Mouse (Mus musculus) thymus, postnatal 14 days (tissue): ENCODE data around the gene Rbpj.

ENCODE experiments used
- DNase-seq: peaks from one replicate; pipeline ENCODE4 v3.0.0; 2021

Gene Rbpj

GRCm38 (mm10) chr5:53554926-53555325, 89.0 kb downstream of the Rbpj start:
- no peak for DNase-seq

DNA sequence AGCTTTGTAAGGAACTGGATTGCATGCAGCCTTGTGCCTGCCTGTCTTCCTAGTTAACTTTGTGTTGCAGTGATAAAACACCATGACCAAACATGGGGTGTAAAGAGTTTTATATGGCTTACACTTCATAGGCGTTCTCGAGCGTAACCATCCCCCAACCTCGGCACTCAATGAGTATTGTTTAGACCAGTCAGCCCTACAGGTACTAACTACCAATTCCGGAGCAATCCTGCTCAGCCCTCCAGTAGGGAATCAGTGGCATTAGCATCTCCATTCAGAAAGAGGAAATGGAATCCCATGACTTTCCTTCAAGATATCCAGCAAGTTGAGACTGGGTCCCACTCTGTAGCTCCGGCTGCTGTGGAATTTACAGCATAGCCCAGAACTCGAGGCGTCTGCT, 89.5 kb downstream of the Rbpj start:
- DNase-seq = no peak

DNA sequence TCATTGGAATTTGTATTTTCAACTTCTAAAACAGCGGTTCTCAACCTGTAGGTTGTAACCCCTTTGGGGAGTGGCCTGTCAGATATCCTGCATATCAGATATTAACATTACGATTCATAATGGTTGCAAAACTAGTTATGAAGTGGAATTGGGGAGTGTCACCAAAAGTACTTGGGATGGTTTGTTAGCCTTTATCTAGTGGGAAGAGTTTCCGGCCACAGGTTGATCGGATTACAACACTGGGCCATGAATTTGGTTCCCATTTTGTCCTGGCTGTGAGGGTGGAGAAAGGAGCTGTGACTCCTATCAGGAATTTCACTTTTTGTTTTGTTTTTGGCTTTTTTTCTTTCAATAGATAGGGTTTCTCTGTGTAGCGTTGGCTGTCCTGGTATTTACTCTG, 90.0 kb downstream of the Rbpj start:
- no peak for DNase-seq

DNA sequence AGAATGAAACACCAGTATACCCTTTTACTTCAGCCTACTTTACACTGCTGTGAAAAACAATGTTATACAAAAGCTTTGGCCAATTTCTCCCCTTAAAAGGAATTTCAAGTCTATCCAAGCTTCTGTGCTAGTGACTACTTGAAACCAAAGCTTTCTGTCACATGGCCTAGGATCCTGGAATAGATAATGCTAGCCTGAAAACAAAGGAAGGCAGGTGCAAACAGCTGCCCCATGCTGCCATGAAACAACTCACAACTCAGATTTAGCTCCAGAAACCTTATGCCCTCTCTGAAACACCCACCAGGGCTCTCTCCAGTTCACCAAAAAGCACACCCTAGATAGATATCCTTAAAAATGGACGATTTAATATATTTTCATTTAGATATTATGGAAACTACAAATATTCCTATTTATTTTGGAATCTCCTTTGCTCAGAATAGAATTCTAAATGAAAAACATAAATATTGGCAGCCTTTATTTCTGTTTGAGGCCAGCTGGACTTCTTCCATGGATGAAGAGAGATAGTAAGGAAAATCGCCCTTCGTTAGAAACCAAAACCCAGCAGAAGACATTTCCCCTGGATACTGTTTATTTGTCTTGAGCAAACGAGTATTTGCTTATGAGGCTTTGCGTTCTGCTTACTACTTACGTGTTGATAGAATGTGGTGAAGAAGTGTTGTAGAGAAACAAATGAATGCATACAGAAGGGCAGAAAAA, 91.8 kb downstream of the Rbpj start:
- no peak for DNase-seq

DNA sequence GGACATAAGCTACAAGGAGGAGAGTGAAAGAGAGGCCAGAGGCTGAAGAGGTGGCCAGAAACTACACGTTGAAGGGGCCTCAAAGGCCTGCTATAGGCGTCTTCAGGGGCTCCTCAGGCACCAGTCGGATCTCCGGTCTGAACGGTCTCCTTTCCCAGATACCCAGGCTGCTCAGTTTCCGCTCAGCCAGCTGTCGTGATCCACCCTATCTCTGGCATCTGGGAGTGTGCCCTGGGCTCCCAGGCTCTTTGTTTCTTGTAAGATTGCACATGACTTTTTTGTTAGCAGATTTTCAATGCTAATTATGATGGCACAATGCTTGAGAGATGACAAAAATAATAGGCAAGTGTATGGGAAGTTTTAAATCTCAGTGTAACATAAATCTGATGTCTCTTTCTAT, 95.2 kb downstream of the Rbpj start:
- DNase-seq = no peak

- no peak for DNase-seq
Observed at GRCm38 (mm10) chr5:53564309-53564708, 98.4 kb downstream of the Rbpj start.

GRCm38 (mm10) chr5:53565213-53565794, 99.4 kb downstream of the Rbpj start:
- DNase-seq = no peak

DNA sequence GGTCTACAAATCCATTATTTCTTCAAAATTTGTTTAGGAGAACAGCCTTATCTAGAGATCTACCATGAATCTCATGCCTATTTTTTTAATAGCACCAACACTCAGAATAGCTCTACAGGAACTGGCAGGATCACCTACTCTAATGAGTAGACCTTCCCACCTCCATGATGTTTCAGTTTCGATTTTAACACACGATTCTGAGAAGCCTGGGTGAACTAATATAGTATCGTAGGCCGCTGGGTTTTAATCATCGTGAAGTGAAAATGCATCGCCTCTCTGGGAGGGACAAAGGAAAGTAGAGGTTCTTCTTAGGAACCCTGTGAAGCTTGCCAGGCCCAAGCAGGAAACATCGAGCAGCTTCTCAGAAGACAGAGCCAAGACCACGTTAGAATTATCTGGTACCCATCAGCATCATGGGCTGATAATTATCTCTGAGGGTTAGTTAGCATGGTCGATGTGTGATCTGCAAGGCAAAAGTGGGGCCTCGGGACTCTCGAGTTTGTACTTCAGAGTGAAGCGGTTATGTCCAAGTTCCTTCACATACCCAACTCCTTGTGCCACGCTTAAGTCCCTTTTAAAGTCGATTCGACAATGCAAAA, 100.6 kb downstream of the Rbpj start:
- no peak for DNase-seq

DNA sequence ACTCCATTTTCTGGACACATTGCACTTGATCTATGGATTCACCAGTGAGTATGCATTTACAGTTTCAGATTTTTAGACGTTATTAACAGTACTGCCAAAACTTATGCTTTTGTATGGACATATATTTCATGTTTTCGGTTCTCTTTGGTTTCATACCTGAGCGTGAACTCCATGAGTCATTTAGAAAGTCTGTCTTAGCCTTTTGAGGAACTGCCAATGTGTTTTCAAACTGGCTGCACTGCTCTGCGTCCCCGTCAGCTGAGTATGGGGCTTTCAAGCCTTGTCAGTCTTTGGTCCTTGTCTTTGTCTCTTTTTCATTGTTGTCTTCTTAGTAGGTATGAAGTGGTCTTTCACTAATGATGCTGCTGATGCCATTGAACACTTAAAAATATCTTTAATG, 106.5 kb downstream of the Rbpj start:
- no peak for DNase-seq

DNA sequence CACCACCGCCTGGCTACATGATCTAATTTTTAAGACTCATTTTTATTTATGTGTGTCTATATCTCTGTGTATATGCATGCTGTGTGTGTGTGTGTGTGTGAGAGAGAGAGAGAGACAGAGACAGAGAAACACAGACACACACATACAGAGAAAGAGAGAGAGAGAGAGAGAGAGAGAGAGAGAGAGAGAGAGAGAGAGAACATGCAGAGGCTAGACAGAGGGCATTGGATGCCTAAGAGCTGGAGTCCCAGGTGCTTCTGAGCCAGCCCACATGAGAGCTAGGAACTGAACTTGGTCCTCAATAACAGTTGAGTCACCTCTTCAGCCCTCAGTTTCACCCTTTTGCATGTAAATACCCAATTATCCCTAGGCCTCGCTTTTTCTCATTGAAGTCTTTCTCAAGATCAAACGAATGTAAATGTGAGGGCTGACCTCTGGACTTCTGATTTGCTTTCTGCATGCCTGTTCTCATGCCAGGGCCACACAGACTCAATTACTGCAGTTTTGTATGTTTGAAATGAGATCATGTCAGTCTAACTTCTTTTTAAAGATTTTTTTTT, 109.0 kb downstream of the Rbpj start:
- DNase-seq = no peak

DNA sequence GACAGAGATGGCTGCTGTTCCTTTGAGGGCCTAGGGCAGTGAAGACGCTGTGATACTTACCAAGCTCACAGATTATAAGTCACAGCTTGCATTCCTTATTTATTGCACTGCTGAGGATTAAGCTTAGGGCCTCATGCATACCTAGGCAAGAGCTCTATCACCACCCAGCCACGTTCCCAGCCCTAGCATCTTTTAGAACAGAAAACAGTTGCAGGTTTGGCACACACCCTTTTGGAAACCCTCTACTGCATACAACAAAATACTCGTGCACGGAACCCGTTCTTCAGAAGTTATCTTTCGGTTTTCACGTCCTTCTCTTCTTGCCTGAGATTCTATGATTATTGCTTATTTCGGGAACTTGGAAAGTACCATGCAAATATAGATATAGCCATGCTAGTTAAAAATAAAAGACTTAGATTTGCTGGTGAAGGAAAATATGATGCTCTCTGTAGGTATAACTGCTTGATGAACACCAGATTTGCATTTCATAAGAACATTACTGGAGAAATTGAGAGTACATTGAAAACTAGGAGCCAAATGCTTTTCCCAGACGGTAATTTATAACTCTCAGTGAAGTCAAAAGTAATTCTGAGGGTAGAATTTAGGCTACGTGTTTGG, 111.4 kb downstream of the Rbpj start:
- no peak for DNase-seq

GRCm38 (mm10) chr5:53584069-53584767, 118.3 kb downstream of the Rbpj start:
- DNase-seq = peak; percentile 44

DNA sequence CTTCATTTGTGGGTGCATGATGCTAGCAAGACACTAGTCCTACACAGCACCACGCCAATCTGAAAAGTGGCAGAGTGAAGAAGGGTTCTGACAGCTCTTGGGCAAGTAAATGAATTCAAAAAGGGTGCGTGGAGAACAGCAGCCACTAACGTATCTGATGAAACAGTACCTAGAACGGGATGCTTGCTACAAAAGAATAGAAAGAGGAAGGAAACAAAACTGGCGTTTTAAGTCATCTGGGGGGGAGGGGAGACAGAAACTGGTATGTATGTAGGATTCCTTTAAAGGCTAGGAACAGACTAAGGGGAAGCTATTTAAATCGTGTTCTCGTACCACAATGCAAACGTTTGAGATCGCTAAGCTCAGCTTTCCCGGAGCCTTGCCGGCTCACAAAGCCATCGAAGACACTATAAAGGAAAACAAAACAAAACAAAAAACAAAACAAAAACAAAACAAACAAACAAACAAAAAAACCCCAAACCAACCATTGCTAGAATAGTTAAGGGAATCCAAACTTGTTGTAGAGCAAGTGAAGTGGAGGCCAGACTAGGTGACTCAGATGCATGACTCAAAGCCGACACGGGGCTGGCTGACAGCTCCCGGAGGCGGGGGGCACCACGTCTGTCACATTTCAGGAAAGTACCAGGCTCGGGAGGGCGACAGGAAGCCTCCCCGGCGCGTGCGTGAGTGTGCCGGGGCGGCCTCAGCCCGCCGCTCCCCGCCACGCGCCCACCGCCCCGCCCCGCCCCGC, 122.6 kb downstream of the Rbpj start:
- peak; percentile 41 for DNase-seq

DNA sequence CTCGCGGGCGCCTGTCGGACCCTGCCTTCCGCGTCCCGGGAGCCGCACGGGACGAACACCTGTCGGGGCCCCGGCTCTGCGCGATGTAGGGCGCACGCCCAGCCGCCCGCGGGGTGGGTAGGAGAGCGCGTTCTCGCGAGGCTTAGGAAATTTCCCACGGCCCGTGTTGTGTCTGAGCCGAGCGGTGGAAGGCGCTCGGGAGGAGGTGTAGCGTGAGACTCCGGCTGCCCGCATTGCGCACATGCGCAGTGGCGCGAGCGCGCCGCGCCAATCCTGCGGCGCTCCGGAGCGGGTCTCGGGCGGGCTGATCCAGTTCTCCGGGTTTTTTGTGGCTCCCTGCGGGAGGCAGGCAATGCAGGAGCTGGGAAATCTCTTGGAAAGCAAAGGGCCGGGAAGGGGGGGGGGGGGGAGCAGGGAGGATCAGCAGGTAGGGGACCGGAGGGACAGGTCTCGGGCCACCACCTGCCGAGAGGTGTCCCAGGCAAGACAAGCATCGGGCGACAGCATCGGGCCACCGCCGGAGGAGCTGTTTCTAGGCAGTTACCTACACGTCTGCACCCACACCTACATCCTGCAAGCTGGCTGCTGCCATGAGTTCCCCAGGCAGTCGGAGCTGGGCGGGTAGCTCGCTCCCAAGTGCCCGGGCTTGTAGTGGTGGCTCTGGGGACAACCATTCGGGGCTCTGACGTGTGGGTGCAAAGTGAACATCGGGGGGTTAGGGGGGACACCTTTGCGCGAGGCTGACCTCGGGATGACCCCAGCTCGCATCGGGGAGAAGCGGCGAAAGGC, 123.4 kb downstream of the Rbpj start:
- DNase-seq = peak; percentile 96

GRCm38 (mm10) chr5:53590179-53590765, 124.3 kb downstream of the Rbpj start:
- peak; percentile 96 for DNase-seq

DNA sequence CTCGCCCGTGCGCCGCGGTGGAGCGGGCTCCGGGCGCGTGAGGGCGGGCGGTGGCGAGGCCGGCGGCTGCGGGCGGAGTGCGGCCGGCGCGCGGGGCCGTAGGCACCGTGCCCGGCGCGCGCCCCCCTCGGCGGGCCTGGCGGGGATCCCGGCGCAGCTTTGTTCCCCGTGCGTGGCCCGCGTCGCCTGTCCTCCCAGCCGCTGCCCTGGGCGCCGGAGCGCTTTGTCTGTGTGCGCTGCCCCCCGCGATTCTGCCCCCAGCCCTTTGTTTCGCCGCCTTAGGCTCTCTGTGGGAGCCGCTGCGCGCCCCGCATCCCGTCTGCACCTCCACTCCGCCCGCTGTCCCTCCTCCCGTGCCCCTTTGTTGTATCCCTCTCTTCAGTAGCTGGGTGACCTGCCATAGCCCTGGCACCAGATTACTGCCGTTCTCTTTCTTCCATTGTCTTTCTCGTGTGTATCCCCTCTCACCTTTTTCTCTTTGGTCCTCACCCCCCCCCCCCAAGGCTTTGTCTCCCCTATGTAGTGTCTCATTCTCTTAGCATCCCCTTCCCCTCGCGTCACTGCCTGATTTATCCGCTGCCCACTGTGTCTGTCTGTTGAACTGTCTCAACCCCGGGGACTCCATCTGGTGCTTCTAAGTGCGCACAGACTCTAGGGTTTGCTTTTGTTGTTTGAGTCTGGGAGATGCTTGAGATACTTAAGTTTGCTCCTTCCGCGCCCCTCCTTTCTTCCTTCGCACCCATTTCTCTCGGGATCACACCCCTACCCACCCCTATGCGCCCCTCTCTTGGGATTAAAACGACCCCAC, 125.1 kb downstream of the Rbpj start:
- DNase-seq = peak; percentile 57

DNA sequence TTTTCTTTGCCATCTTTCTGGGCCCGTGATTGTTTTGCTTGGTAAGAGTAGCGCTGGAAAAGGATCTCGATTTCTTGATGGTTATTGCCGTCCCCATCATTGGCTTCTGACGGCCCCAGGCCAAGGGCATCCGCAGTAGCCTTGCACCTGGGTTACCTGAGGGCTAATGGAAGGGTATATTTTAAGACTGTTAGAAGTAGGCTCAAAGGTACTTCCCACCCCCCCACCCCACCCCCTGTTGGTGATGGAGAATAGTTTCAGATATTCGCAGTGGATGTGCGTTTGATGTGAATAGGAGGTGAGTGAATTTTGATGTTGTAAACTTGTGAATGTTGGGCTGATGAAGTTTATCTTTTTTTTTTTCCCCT, 125.7 kb downstream of the Rbpj start:
- no peak for DNase-seq

DNA sequence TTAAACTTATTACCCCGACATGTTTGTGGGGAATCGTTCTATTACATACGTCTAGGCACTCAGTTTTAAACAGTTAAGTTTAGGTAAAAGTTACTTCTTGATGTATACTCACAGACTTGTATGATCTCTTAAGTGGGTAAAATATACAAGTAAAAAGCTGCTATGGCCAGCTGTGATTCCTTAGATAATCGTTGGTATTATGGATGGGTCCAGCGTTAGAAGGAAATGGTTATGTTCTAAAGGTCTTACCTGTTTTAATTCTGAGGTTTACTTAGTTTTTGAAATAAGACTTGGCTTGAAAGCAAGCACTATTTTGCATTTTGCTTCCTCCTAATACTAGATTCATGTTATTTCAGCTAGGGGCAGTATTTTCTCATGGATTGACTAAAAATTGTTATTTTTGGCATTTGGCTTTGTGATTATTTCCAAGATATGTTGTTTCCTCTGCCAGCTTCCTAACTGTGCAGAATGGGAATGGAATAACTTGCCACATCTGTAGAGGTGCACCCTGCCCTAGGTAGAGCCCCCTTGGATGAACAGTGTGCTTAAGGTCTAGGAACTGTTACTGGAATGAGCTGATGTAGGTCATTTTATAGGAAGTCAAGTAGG, 127.2 kb downstream of the Rbpj start:
- DNase-seq = no peak

DNA sequence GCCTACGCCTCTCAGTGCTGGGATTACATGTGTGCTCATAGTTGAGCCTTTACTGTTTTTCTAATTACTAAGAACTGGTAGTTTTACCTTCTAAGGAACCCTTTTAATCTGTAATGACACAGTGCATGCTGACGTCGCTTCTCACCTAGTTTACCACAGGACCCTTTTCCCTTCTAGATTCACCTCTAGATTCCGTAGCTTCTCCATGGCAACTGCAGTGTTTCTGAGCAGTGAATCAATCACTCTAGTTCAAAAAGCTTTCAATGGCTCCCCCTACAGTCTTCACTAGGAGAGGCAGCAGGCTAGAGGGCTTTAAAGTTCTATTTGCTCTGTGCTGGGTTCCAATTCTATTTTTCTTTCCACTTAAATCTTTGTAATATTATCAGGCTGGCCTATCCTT, 128.3 kb downstream of the Rbpj start:
- DNase-seq = peak; percentile 62

DNA sequence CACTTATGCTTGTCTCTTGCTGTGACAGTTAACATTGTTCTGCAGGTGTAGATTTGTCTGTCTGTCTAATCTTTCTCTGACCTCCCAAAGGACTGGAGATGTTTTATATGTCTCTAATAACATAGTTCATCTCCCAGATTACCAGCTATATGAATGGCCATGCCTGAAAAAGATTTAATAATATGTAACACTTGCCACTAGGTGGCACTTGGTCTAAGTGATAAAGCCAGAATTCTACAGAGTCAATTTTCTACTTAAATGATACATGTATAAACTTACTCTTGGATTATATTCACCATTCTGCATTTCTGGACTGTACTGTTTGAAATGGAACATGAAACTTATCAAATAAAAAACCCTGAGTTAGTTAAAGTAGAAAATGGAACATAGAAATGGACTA, 132.6 kb downstream of the Rbpj start:
- DNase-seq = no peak
